Mouse (Mus musculus): ENCODE results near the gene Cyp4f16. TPM values are rescaled to one million over a fixed set of nuclear protein-coding genes. Genes with fewer than 3 reads are reported as not detected.

The Cyp4f16 gene
- polyA plus RNA-seq (2021; fragmentation: Nextera tagmentation) = 3.1 and 4.4 TPM in 2 replicates
- long read RNA-seq, experiment 1, partial matches to known transcripts = 2 of 10 reads
- long read RNA-seq, experiment 1, other reads (novel, unspliced or antisense) = 3 of 10 reads
- long read RNA-seq, experiment 2, transcript Cyp4f16-201 (13 exons, 2,227 nt) = major isoform, 6 of 17 reads
- long read RNA-seq, experiment 2, partial matches to known transcripts = 5 of 17 reads
- long read RNA-seq, experiment 2, other reads (novel, unspliced or antisense) = 5 of 17 reads

GRCm38 (mm10) chr17:32536051-32536866 lies at the start of gene Cyp4f16:
TSS of gene Cyp4f16 (plus strand) at chr17:32536558.

DNA sequence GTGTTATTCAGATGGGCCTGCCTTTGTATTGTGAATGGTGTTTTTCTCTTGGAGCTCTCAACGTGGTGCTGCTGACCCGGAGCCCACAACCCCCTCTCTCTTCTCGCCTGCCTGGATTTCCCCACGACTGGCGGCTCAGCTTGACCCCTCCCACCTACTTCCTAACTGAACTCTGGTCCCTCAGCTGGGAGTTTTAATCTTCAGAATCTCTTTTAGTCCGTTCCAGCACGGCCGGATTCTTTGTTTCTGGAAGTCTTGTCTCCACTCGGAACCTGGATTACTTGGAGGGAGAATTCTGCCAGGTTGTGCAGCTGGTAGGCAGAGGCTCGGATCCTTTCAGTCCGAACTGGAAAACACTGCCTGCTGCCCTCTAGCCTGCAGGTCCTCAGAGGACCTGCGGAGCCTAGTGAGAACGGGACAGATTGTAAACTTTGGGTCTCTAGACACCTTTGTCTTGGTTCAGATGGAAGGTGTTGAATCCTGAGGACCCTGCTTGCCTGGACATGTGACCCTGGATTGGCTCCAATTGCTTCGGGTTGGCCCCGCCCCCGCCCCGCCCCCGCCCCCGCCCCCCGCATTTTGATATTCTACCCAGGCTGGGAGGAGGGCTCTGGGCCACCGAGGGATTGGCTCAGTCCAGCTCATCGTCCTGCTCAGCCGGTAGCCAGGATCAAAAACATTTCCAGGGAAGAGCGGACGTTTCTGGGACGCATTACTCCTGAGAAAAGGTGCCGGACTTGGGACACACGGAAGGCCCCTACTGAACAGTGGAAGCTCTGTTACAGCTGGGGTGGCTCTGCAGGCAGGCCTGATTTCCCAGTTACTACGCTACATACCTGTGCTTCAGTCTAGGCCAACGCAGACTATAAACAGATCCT lies 30.3 kb upstream of the Cyp4f16 start, which contains the start of gene Cyp4f17:
Gene Cyp4f17, plus strand, starts transcription at position 200 of the 878 bp plus-strand sequence.

Other genes starting within 250 kb of the Cyp4f16 start
- 6.3 and 7.4 TPM in 2 replicates for gene Akap8, start 215.3 kb upstream of the Cyp4f16 start, polyA plus RNA-seq (2021; fragmentation: Nextera tagmentation)
- gene Akap8l, start 186.0 kb upstream of the Cyp4f16 start, polyA plus RNA-seq (2021; fragmentation: Nextera tagmentation) = 29.5 and 30.4 TPM in 2 replicates
- 17.2 and 25.2 TPM in 2 replicates for gene Wiz, start 147.1 kb upstream of the Cyp4f16 start, polyA plus RNA-seq (2021; fragmentation: Nextera tagmentation)
- 1.2 and 1.5 TPM in 2 replicates for gene Rasal3, start 133.0 kb upstream of the Cyp4f16 start, polyA plus RNA-seq (2021; fragmentation: Nextera tagmentation)
- not detected in 2 replicates for gene Pglyrp2, start 112.4 kb upstream of the Cyp4f16 start, polyA plus RNA-seq (2021; fragmentation: Nextera tagmentation)
- gene Cyp4f39, start 83.8 kb upstream of the Cyp4f16 start, polyA plus RNA-seq (2021; fragmentation: Nextera tagmentation) = 0.11 TPM in 1 of 2 replicates, not detected in the other
- gene Cyp4f17, start 30.5 kb upstream of the Cyp4f16 start, polyA plus RNA-seq (2021; fragmentation: Nextera tagmentation) = 1.8 and 2.9 TPM in 2 replicates
- not detected in 2 replicates for gene Cyp4f37, start 84.8 kb downstream of the Cyp4f16 start, polyA plus RNA-seq (2021; fragmentation: Nextera tagmentation)
- gene Cyp4f40, start 122.3 kb downstream of the Cyp4f16 start, polyA plus RNA-seq (2021; fragmentation: Nextera tagmentation) = not detected in 2 replicates
- gene Cyp4f15, start 149.1 kb downstream of the Cyp4f16 start, polyA plus RNA-seq (2021; fragmentation: Nextera tagmentation) = 14.1 and 17.7 TPM in 2 replicates

Data from layer of hippocampus, adult 6 months (tissue).